ENCODE assay signal across 19 mouse cellular contexts in the genomic region with DNA sequence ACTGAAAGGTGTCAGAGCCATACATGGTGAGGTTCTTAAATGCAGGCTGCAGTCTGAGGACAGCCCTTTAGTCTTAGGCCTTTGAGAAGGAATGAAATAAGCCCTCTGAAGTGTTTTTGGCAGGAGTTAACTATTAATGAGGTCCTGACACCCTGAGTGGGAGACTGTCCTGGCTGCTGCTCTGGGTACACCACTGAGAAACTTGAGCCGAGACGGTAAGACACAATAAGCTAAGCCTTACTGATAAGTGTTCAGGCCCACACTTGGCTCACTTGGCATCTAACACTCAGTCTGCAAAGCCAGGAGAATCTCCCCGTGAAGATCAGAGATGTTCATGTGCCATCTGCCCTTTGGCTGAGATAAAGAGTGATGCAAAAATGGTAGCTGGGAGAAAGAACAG.
"Had no signal": no experiment of that assay in that cellular context is flagged by ENCODE, and none has a peak within 500 bp of the region (broad histone marks: within the 10 kb centered on the region; RNA-seq: fewer than 3 reads in every experiment).

No protein-coding gene starts in this region.

- H3K4me2 ChIP-seq: lung, embryonic 15.5 days; midbrain, embryonic 12.5 days; neural tube, embryonic 13.5 days; neural tube, embryonic 15.5 days had no signal

- H3K9me3 ChIP-seq: lung, embryonic 15.5 days; midbrain, embryonic 10.5 days; midbrain, embryonic 12.5 days; neural tube, embryonic 13.5 days; neural tube, embryonic 15.5 days had no signal

- H3K27me3 ChIP-seq: lung, embryonic 15.5 days; neural tube, embryonic 13.5 days; neural tube, embryonic 15.5 days had no signal

- H3K27ac ChIP-seq: lung, embryonic 15.5 days; midbrain, embryonic 10.5 days; midbrain, embryonic 12.5 days; neural tube, embryonic 13.5 days; neural tube, embryonic 15.5 days had no signal

- H3K4me3 ChIP-seq: lung, embryonic 15.5 days; midbrain, embryonic 10.5 days; midbrain, embryonic 12.5 days; myocyte; neural tube, embryonic 13.5 days; neural tube, embryonic 15.5 days had no signal

- DNase-seq: lung, adult 18-20 months; lung, postnatal 4 days; midbrain, embryonic 14.5 days; retina, postnatal 1 day; right cerebral cortex, adult 18-20 months; right cerebral cortex, postnatal 25 days; right cerebral cortex, postnatal 4 days; spleen, adult 18-20 months; thymus, adult 18-20 months; thymus, postnatal 14 days; thymus, postnatal 36 days had no signal

- H3K36me3 ChIP-seq: lung, embryonic 15.5 days; midbrain, embryonic 10.5 days; midbrain, embryonic 12.5 days; neural tube, embryonic 13.5 days; neural tube, embryonic 15.5 days had no signal

- ATAC-seq: lung, postnatal 0 days; midbrain, embryonic 16.5 days had no signal

- H3K4me1 ChIP-seq: neural tube, embryonic 13.5 days had no signal

- H3K9ac ChIP-seq: lung, embryonic 15.5 days; midbrain, embryonic 12.5 days; neural tube, embryonic 13.5 days; neural tube, embryonic 15.5 days had no signal
